Comparison of ENCODE assay signal across 24 mouse cellular contexts in the genomic region with DNA sequence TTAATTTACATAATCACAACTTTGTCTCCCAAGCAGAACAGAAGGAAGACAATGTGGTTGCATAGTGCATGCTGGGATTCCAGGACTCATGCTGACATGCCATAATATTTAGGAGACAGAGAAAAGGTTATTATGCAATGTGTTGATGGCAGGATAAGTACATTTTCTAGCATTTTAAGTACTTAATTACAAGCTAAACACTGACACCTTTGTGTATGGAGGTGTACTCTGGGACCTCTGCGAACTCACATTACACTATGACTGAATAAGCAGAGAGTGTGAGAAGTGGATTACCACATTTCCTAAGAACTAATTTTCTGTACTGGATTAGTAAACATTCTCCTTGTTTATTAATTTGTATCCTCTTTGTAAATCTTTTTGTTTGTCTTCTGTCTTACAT.
DNase-seq lines count a peak whose midpoint lies in the region; ATAC-seq and TF ChIP-seq lines count a peak whose summit lies in the region.
"Had no signal": no experiment of that assay in that cellular context is flagged by ENCODE, and none has a peak within 500 bp of the region (broad histone marks: within the 10 kb centered on the region; RNA-seq: fewer than 3 reads in every experiment).

No protein-coding gene starts in this region.

- no peak overlapping the region for H3K9ac ChIP-seq in forebrain, embryonic 12.5 days
- no peak overlapping the region for H3K9ac ChIP-seq in forebrain, embryonic 15.5 days (replicated peaks)
- H3K9ac ChIP-seq in kidney, embryonic 16.5 days (replicated peaks; ENCODE audit: low read length): no peak overlapping the region
- H3K9ac ChIP-seq: embryonic facial prominence, embryonic 12.5 days; embryonic facial prominence, embryonic 15.5 days; heart, embryonic 13.5 days; hindbrain, embryonic 14.5 days had no signal

- no peak overlapping the region for H3K27ac ChIP-seq in forebrain, embryonic 12.5 days
- no peak overlapping the region for H3K27ac ChIP-seq in forebrain, embryonic 15.5 days (replicated peaks)
- no peak overlapping the region for H3K27ac ChIP-seq in kidney, embryonic 16.5 days (ENCODE audit: low read length)
- H3K27ac ChIP-seq: embryonic facial prominence, embryonic 12.5 days; embryonic facial prominence, embryonic 15.5 days; heart, adult 2 months; heart, embryonic 10.5 days; heart, embryonic 13.5 days; hindbrain, embryonic 14.5 days; hindbrain, postnatal 0 days had no signal

- no peak overlapping the region for H3K4me2 ChIP-seq in forebrain, embryonic 12.5 days
- no peak overlapping the region for H3K4me2 ChIP-seq in forebrain, embryonic 15.5 days (replicated peaks)
- H3K4me2 ChIP-seq in kidney, embryonic 16.5 days (replicated peaks; ENCODE audit: low read depth, low read length): no peak overlapping the region
- H3K4me2 ChIP-seq: embryonic facial prominence, embryonic 12.5 days; embryonic facial prominence, embryonic 15.5 days; heart, embryonic 13.5 days; hindbrain, embryonic 14.5 days had no signal

- TF ChIP-seq POLR2A in brain, embryonic 14.5 days (IDR thresholded peaks at IDR 0.05; ENCODE audit: borderline replicate concordance, extremely low read depth, insufficient read depth, insufficient read length, poor library complexity, severe bottlenecking): no peak

- H3K4me1 ChIP-seq in forebrain, embryonic 12.5 days: no peaks in the 10 kb centered on the region
- H3K4me1 ChIP-seq in forebrain, embryonic 15.5 days: no peaks in the 10 kb centered on the region
- H3K4me1 ChIP-seq in kidney, embryonic 16.5 days (ENCODE audit: insufficient read depth, low read length): no peaks in the 10 kb centered on the region
- H3K4me1 ChIP-seq: embryonic facial prominence, embryonic 12.5 days; embryonic facial prominence, embryonic 15.5 days; heart, embryonic 10.5 days; heart, embryonic 13.5 days had no signal

- H3K9me3 ChIP-seq in forebrain, embryonic 12.5 days: no peaks in the 10 kb centered on the region
- H3K9me3 ChIP-seq in forebrain, embryonic 15.5 days: no peaks in the 10 kb centered on the region
- H3K9me3 ChIP-seq in kidney, embryonic 16.5 days (ENCODE audit: low read length): no peaks in the 10 kb centered on the region
- H3K9me3 ChIP-seq: embryonic facial prominence, embryonic 12.5 days; embryonic facial prominence, embryonic 15.5 days; heart, embryonic 10.5 days; heart, embryonic 13.5 days had no signal

- no peak overlapping the region for H3K4me3 ChIP-seq in forebrain, embryonic 12.5 days (replicated peaks)
- no peak overlapping the region for H3K4me3 ChIP-seq in forebrain, embryonic 15.5 days
- H3K4me3 ChIP-seq in kidney, embryonic 16.5 days (ENCODE audit: low read length): no peak overlapping the region
- H3K4me3 ChIP-seq: embryonic facial prominence, embryonic 12.5 days; embryonic facial prominence, embryonic 15.5 days; heart, adult 2 months; heart, embryonic 10.5 days; heart, embryonic 13.5 days had no signal

- H3K36me3 ChIP-seq in forebrain, embryonic 12.5 days (replicated peaks): no peaks in the 10 kb centered on the region
- H3K36me3 ChIP-seq in forebrain, embryonic 15.5 days: no peaks in the 10 kb centered on the region
- H3K36me3 ChIP-seq in kidney, embryonic 16.5 days (ENCODE audit: insufficient read depth, low read length): no peaks in the 10 kb centered on the region
- H3K36me3 ChIP-seq: embryonic facial prominence, embryonic 12.5 days; embryonic facial prominence, embryonic 15.5 days; heart, embryonic 10.5 days; heart, embryonic 13.5 days had no signal

- ATAC-seq in forebrain, embryonic 12.5 days (ENCODE audit: low FRiP score): peak; percentile 51; the same call in 1 of the 2 replicates
- 0 out of 2 replicates have a peak, but pooled peaks have one; percentile 23 for ATAC-seq in forebrain, embryonic 15.5 days (replicated peaks)
- no peak for ATAC-seq in kidney, embryonic 16.5 days (ENCODE audit: low FRiP score, low TSS enrichment)
- ATAC-seq: CD4-positive, CD25-positive, alpha-beta regulatory T cell, adult 4 months; hindbrain, postnatal 0 days; inflammation-experienced regulatory T-cells, adult 6 months; intestine, embryonic 16.5 days had no signal

- 25% methylated on average over 1 of the region's 1 CpGs for WGBS in forebrain, embryonic 12.5 days
- WGBS in forebrain, embryonic 15.5 days: 26% methylated on average over 1 of the region's 1 CpGs
- 87% methylated on average over 1 of the region's 1 CpGs for WGBS in kidney, embryonic 16.5 days

- DNase-seq in brain, embryonic 14.5 days (ENCODE audit: low read depth): peak; percentile 35
- no peak for DNase-seq in liver
- DNase-seq in left cerebral cortex, adult 9 months (ENCODE audit: low spot score in 2 of 2): no peak
- DNase-seq: adrenal gland, adult 2 months; adrenal gland, postnatal 14 days; cerebellum, adult 11-12 months; cerebellum, adult 8-10 months; gastrocnemius, postnatal 10 days; gastrocnemius, postnatal 36 days; heart, adult 2 months; heart, postnatal 14 days; heart, postnatal 4 days had no signal

- TF ChIP-seq CTCF in brain, embryonic 14.5 days (IDR thresholded peaks at IDR 0.05; ENCODE audit: borderline replicate concordance, extremely low read depth, insufficient read depth, insufficient read length): no peak

- no peaks in the 10 kb centered on the region for H3K27me3 ChIP-seq in forebrain, embryonic 12.5 days
- H3K27me3 ChIP-seq in forebrain, embryonic 15.5 days: no peaks in the 10 kb centered on the region
- H3K27me3 ChIP-seq in kidney, embryonic 16.5 days (ENCODE audit: insufficient read depth, low read length): no peaks in the 10 kb centered on the region
- H3K27me3 ChIP-seq: embryonic facial prominence, embryonic 12.5 days; embryonic facial prominence, embryonic 15.5 days; heart, embryonic 13.5 days had no signal
